Mouse (Mus musculus) monocyte, adult 59 days (primary cell): ENCODE results near the gene Pus3. TPM values are rescaled to one million over a fixed set of nuclear protein-coding genes. Genes with fewer than 3 reads are reported as not detected.

Experiments
- total RNA-seq, 2 experiments: library from RNA; stranded (reverse); gene quantifications; one replicate each; pipeline ENCODE4 v1.2.4; 2023

Gene Pus3
- 1 to 10 TPM; 8.0 to 9.8 TPM for total RNA-seq

DNA sequence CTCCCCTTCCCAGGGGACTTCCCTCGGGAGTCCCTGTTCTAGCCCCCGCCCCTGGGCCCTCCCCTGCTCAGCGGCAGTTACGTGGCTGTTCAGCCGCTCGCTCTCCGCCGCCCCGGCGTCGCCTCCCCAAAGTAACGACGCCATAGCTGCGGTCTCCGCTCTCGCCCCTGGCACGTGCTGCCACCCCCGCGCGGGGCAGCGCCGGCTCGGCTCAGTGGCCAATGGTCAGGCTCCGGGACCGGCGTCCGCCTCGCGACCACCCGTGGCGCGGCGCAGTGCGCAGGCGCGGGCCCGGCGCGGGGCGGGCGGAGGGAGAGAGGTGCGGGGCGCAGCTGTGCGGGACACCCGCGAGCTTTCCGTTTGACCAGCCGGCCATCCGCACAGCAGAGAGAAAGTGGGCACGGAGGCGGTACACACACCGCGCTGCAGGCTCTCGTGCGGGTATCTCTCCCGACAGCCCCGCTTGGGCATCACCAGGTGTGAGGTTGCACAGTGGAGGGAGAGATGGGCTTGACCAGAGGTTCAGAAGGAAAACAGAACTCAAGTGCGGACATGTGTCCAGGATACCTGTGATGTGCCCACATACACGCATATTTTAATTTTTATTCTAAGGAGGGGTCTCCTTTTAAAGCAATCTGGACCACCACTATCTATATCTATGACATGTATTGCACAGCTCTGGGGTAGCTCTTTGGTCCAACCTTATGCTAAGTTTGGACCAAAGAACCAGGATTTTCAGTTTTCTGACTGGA lies at the start of gene Pus3, which contains the start of gene Ddx25:
TSS of gene Pus3 (plus strand) at position 339 of the 752 bp plus-strand sequence.
TSS of gene Ddx25 (minus strand) at position 272 of the 752 bp plus-strand sequence.

GRCm38 (mm10) chr9:35518169-35518568 lies 40.2 kb upstream of the Pus3 start, which contains the start of gene Gm1113:
TSS of gene Gm1113 (minus strand) at chr9:35518269.

DNA sequence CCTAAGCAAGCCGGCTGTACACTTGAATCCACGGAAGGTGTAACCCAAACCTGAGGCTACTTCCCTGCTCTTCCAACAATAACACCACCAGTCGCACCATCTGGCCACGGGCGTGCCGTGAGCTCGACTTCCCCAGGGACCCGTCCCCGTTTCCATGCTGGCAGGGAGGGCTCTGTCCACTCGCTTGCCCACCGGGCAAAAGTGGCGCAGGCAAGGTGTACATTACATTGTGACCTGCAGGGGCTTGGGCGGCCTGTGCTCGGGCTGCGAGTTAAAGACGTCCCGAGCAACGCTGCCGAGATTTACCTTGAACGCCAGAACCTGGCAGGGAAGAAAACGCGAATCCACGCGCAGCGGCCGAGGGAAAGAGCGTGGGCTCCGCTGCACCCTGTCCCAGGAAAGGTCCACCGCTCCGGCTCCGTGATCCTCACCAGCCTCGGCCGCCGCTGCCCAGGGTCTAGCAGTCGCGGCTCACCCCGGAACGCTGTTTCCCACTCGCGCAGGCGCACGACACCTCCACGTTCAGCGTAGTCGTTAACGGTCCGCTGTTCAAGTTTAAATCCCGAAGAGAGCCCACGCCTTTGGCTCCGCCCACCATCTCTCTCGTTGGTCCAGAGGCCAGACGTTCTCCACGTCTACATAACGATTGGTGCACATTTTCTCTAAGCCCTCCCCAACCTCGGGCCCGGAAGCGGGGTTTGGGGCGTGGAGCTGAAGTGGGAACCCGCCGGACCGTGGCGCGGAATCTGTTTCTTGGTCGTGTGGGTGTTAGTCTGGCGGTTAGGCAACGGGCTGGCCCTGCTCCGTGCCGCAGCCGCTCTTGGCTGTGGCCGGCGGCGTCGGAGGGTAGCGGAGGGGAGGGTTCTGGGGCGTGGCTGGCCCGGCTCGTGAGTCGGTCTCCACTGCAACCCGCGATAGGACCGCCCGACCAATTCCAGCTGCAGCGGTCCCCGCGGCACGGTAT lies 11.5 kb downstream of the Pus3 start, which contains the start of the genes Pate2 and Hyls1:
TSS of gene Pate2 (plus strand) at position 714 of the 964 bp plus-strand sequence.
TSS of gene Hyls1 (minus strand) at position 828 of the 964 bp plus-strand sequence.

GRCm38 (mm10) chr9:35611841-35612240 lies 53.4 kb downstream of the Pus3 start, which contains the start of gene Pate4:
TSS of gene Pate4 (minus strand) at chr9:35611941.

Other genes starting within 250 kb of the Pus3 start
- gene Cdon, start 137.5 kb upstream of the Pus3 start, total RNA-seq, result 1 to 10 TPM; 2.7 to 2.9 TPM
- gene Gm1113, start 40.3 kb upstream of the Pus3 start, total RNA-seq, result not detected
- not detected for gene Ddx25, start 67 bp upstream of the Pus3 start, total RNA-seq
- not detected for gene Pate2, start 11.7 kb downstream of the Pus3 start, total RNA-seq
- gene Hyls1, start 11.8 kb downstream of the Pus3 start, total RNA-seq, result 1 to 10 TPM; 4.4 to 5.8 TPM
- gene Pate4, start 53.3 kb downstream of the Pus3 start, total RNA-seq, result not detected
- gene Pate3, start 89.6 kb downstream of the Pus3 start, total RNA-seq, result not detected
- gene Pate1, start 128.8 kb downstream of the Pus3 start, total RNA-seq, result not detected
- not detected for gene Gm17677, start 182.5 kb downstream of the Pus3 start, total RNA-seq
- gene Gm17727, start 219.5 kb downstream of the Pus3 start, total RNA-seq, result not detected
- gene Gm27235, start 231.5 kb downstream of the Pus3 start, total RNA-seq, result not detected
- gene D730048I06Rik, start 231.5 kb downstream of the Pus3 start, total RNA-seq, result not detected